Mouse (Mus musculus) cerebellum, adult 18-20 months (tissue): ENCODE data around the gene Mprip.
"Not testable (repeated sequence)": the region's sequence is repeated elsewhere in the genome, so short reads cannot be mapped to it uniquely, and the experiment has no call there.

Source experiments
- DNase-seq, 2 experiments: peaks; one replicate each; pipeline ENCODE4 v3.0.0; 2021

The Mprip gene

GRCm38 (mm10) chr11:59719185-59719584 lies 58.1 kb downstream of the Mprip start:
- DNase-seq = no peak

- peak; percentile 51 to 54 for DNase-seq
These were observed 60.3 kb downstream of the Mprip start for GRCm38 (mm10) chr11:59721385-59721784.

- DNase-seq = no peak
These were observed 66.1 kb downstream of the Mprip start for GRCm38 (mm10) chr11:59727204-59727603.

GRCm38 (mm10) chr11:59731821-59732220 lies 70.7 kb downstream of the Mprip start:
- no peak for DNase-seq

- DNase-seq = peak; percentile 35 to 39
These were observed 71.4 kb downstream of the Mprip start for GRCm38 (mm10) chr11:59732407-59733066.

GRCm38 (mm10) chr11:59733600-59733999 lies 72.5 kb downstream of the Mprip start:
- not testable (repeated sequence) for DNase-seq

GRCm38 (mm10) chr11:59734335-59734734 lies 73.2 kb downstream of the Mprip start:
- DNase-seq = no peak

GRCm38 (mm10) chr11:59735938-59736337 lies 74.8 kb downstream of the Mprip start:
- DNase-seq = peak; percentile 35 to 39

- peak; percentile 57 to 58 for DNase-seq
These were observed 76.1 kb downstream of the Mprip start for GRCm38 (mm10) chr11:59737250-59737649.

GRCm38 (mm10) chr11:59739996-59740395 lies 78.9 kb downstream of the Mprip start:
- DNase-seq = no peak

GRCm38 (mm10) chr11:59741915-59742314 lies 80.8 kb downstream of the Mprip start:
- DNase-seq = no peak

GRCm38 (mm10) chr11:59743307-59743706 lies 82.2 kb downstream of the Mprip start:
- peak; percentile 29 to 42 for DNase-seq

- no peak for DNase-seq
These were observed 82.6 kb downstream of the Mprip start for GRCm38 (mm10) chr11:59743712-59744111.

- DNase-seq = peak in 1 of 2 experiments; percentile 50
These were observed 83.3 kb downstream of the Mprip start for GRCm38 (mm10) chr11:59744374-59744773.

GRCm38 (mm10) chr11:59745851-59746250 lies 84.7 kb downstream of the Mprip start:
- no peak for DNase-seq

GRCm38 (mm10) chr11:59746614-59747013 lies 85.5 kb downstream of the Mprip start:
- peak; percentile 58 to 64 for DNase-seq

- no peak for DNase-seq
These were observed 87.9 kb downstream of the Mprip start for GRCm38 (mm10) chr11:59749050-59749449.

GRCm38 (mm10) chr11:59754504-59754903 lies 93.4 kb downstream of the Mprip start:
- no peak for DNase-seq

GRCm38 (mm10) chr11:59756351-59756750 lies 95.2 kb downstream of the Mprip start:
- DNase-seq = no peak

GRCm38 (mm10) chr11:59758191-59758985 lies 97.3 kb downstream of the Mprip start:
- peak; percentile 53 for DNase-seq

- peak; percentile 88 to 90 for DNase-seq
These were observed 98.1 kb downstream of the Mprip start for GRCm38 (mm10) chr11:59759178-59759577.

- no peak for DNase-seq
These were observed 98.5 kb downstream of the Mprip start for GRCm38 (mm10) chr11:59759626-59760025.

GRCm38 (mm10) chr11:59760796-59761195 lies 99.7 kb downstream of the Mprip start:
- DNase-seq = peak; percentile 54 to 60

GRCm38 (mm10) chr11:59769307-59769706 lies 108.2 kb downstream of the Mprip start:
- DNase-seq = no peak
